1 mouse cellular context compared by ENCODE assay signal in the genomic region with DNA sequence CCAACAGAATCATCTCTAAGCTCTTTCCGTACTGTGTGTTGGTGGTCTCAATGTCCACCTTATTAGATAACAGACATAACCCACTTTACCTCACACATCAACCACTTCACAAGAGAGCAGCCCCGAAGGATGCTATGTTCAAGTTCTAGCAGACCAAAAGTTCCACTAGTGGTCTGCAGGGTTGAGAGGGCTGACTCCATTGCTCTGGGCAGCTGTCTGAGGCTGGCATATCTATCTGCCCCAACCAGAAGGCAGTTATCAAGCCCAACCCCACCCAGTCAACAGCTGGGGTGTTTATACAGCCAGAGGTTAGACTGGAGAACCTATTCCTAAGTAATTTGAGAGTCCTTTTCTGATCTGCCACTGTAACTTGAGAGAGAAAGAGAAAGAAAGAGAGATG.
TF ChIP-seq lines count a peak whose summit lies in the region.

No protein-coding gene starts in this region.

TF ChIP-seq in MEL, 35 proteins besides CTCF, POLR2A, EP300 and RAD21 (continued from another document):
- no peak for TF ChIP-seq TBP (IDR thresholded peaks at IDR 0.05; ENCODE audit: low read depth, low read length)
- peak; percentile 75 for TF ChIP-seq SIN3A (IDR thresholded peaks at IDR 0.05; ENCODE audit: low read length)
- TF ChIP-seq TAL1 (IDR thresholded peaks at IDR 0.05; ENCODE audit: low read length), result peak; percentile 87
- no peak for TF ChIP-seq POLR2AphosphoS5 (IDR thresholded peaks at IDR 0.05; ENCODE audit: borderline replicate concordance, low read depth, low read length)
- no peak for TF ChIP-seq UBTF (IDR thresholded peaks at IDR 0.05; ENCODE audit: borderline replicate concordance, insufficient read depth, low read depth, low read length)
- no peak for TF ChIP-seq MEF2A (IDR thresholded peaks at IDR 0.05; ENCODE audit: extremely low read depth, insufficient replicate concordance, low read depth, low read length, poor library complexity, severe bottlenecking)
- TF ChIP-seq ZNF384 (IDR thresholded peaks at IDR 0.05; ENCODE audit: low read depth, low read length), result no peak
- no peak for TF ChIP-seq KAT2A (conservative IDR thresholded peaks at IDR 0.05; ENCODE audit: low read depth, low read length)
- TF ChIP-seq GATA1 (IDR thresholded peaks at IDR 0.05; ENCODE audit: low read depth, low read length), result peak; percentile 82
- no peak for TF ChIP-seq CHD2 (IDR thresholded peaks at IDR 0.05; ENCODE audit: low read length)
TF ChIP-seq in MEL: peak in this region for 6.
